Mouse (Mus musculus) midbrain, embryonic 11.5 days (tissue): Measurements from ENCODE around the gene Klhl3. TPM values are rescaled to one million over a fixed set of nuclear protein-coding genes. Genes with fewer than 3 reads are reported as not detected.

Source experiments
- ATAC-seq: fragments of 200-750 bp; cut with Nextera tagmentation; 2 replicates; pipeline ENCODE4 v1.8.0; 2017; ENCODE audit warnings: moderate TSS enrichment, moderate library complexity; ENCODE audit not compliant: low FRiP score
- DNase-seq: peaks from one replicate; pipeline ENCODE4 v3.0.0; 2015; ENCODE audit warnings: low spot score; ENCODE audit errors: missing footprints
- H3K27ac ChIP-seq: fragments of 300-500 bp; sonication (generic); 2 replicates; pipeline ENCODE4 v1.5.1; 2014; ENCODE audit warnings: low read depth, low read length
- H3K27me3 ChIP-seq: fragments of 300-500 bp; sonication (generic); 2 replicates; pipeline ENCODE4 v1.6.1; 2014; ENCODE audit warnings: mild to moderate bottlenecking, low read length, moderate library complexity, mixed read lengths; ENCODE audit not compliant: control insufficient read depth, insufficient read depth
- H3K36me3 ChIP-seq: fragments of 300-500 bp; sonication (generic); 2 replicates; pipeline ENCODE4 v1.6.1; 2014; ENCODE audit warnings: mild to moderate bottlenecking, low read length, moderate library complexity, mixed read lengths; ENCODE audit not compliant: control insufficient read depth, insufficient read depth
- H3K4me1 ChIP-seq: fragments of 300-500 bp; sonication (generic); 2 replicates; pipeline ENCODE4 v1.6.1; 2014; ENCODE audit warnings: low read length; ENCODE audit not compliant: control insufficient read depth, insufficient read depth
- H3K4me2 ChIP-seq: fragments of 300-500 bp; sonication (generic); 2 replicates; pipeline ENCODE4 v1.6.1; 2014; ENCODE audit warnings: mild to moderate bottlenecking, moderate library complexity
- H3K4me3 ChIP-seq: fragments of 300-500 bp; sonication (generic); 2 replicates; pipeline ENCODE4 v1.5.1; 2014; ENCODE audit warnings: low read depth, low read length
- H3K9ac ChIP-seq: fragments of 300-500 bp; sonication (generic); 2 replicates; pipeline ENCODE4 v1.6.1; 2014; ENCODE audit warnings: low read length
- H3K9me3 ChIP-seq: fragments of 300-500 bp; sonication (generic); 2 replicates; pipeline ENCODE4 v1.6.1; 2016; ENCODE audit warnings: low read length; ENCODE audit not compliant: control insufficient read depth
- WGBS: fragments of 180-500 bp; shearing (Covaris S2); extraction: QIAGEN DNeasy Blood & Tissue Kit; methylation state at CpG from one replicate; pipeline ENCODE4 v1.1.7; 2014; 5-methylcytosine and 5-hydroxymethylcytosine counted together
- polyA plus RNA-seq: library from polyadenylated mRNA; unstranded; fragments of >200 nt; fragmentation: Nextera tagmentation; extraction: Ambion mirVana; gene quantifications from 2 replicates; pipeline ENCODE4 v1.2.1, GENCODE M21; 2014

Gene Klhl3
- polyA plus RNA-seq, 1 experiment from 2014 or later, result 2.6 TPM

DNA sequence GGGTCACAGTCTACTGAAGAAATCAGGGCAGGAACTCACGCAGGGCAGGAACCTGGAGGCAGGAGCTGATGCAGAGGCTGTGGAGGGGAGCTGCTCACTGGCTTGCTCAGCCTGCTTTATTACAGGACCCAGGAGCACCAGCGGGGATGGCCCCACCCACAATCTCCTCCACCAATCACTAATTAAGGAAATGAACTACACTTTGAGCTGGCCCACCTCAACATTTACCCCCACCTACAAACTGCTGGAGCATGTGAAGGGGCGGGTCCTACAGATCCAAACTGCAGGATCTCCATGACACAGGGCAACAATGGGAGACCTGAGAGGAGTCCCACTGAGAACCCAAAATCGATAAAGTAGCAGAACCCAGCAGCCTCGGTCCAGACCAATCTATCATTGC, 64.3 kb downstream of the Klhl3 start:
- ATAC-seq, result no peak
- Histone ChIP-seq H3K4me2 (no peak overlapping the region), H3K4me1 (no peaks in the 10 kb centered on the region), H3K9ac (no peak overlapping the region), H3K9me3 (no peaks in the 10 kb centered on the region; the same call in 1 of the 2 replicates), H3K27me3 (no peaks in the 10 kb centered on the region), H3K27ac (no peak overlapping the region), H3K4me3 (no peak overlapping the region), H3K36me3 (no peaks in the 10 kb centered on the region)
- DNase-seq, result no peak
- WGBS, result 78% methylated on average over 5 of the region's 5 CpGs

DNA sequence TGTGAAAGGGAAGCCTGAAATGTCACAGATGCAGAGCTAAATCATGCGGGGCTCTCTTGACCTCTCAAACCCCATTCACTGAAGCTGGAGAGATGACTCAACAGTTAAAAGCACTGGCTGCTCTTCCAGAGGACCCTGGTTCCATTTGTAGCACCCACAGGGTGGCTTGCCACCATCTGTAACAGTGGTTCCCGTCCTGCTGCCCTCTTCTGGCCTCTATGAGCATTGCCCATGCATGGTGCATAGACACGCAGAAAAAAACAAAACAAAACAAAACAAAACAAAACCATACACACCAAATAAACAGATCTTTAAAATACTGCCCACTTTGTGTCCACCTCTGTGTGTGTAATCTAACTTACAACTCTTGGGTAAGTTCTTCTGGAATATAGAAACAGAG, 65.3 kb downstream of the Klhl3 start:
- H3K36me3 ChIP-seq, result no peaks in the 10 kb centered on the region
- H3K4me2 ChIP-seq, result no peak overlapping the region
- H3K27ac ChIP-seq, result no peak overlapping the region
- H3K4me1 ChIP-seq, result no peaks in the 10 kb centered on the region
- H3K9ac ChIP-seq, result no peak overlapping the region
- no peak for ATAC-seq
- H3K27me3 ChIP-seq, result no peaks in the 10 kb centered on the region
- 84% methylated on average over 3 of the region's 3 CpGs for WGBS
- DNase-seq, result no peak
- H3K9me3 ChIP-seq, result no peaks in the 10 kb centered on the region; the same call in 1 of the 2 replicates
- no peak overlapping the region for H3K4me3 ChIP-seq

GRCm38 (mm10) chr13:58046178-58046577, 67.2 kb downstream of the Klhl3 start:
- no peak for DNase-seq
- no peak for ATAC-seq
- Histone ChIP-seq H3K27ac (no peak overlapping the region), H3K4me1 (no peaks in the 10 kb centered on the region), H3K27me3 (no peaks in the 10 kb centered on the region), H3K9ac (no peak overlapping the region), H3K4me2 (no peak overlapping the region), H3K9me3 (no peaks in the 10 kb centered on the region; the same call in 1 of the 2 replicates), H3K36me3 (no peaks in the 10 kb centered on the region), H3K4me3 (no peak overlapping the region)
- WGBS, result 90% methylated on average over 7 of the region's 7 CpGs

- H3K9ac ChIP-seq, result no peak overlapping the region
- no peaks in the 10 kb centered on the region for H3K36me3 ChIP-seq
- no peaks in the 10 kb centered on the region; the same call in 1 of the 2 replicates for H3K9me3 ChIP-seq
- DNase-seq, result no peak
- H3K27me3 ChIP-seq, result no peaks in the 10 kb centered on the region
- H3K4me1 ChIP-seq, result no peaks in the 10 kb centered on the region
- WGBS, result 53% methylated on average over 4 of the region's 4 CpGs
- no peak overlapping the region for H3K4me3 ChIP-seq
- H3K4me2 ChIP-seq, result no peak overlapping the region
- no peak overlapping the region for H3K27ac ChIP-seq
- no peak for ATAC-seq
Measured at GRCm38 (mm10) chr13:58045278-58045677, 68.1 kb downstream of the Klhl3 start.

DNA sequence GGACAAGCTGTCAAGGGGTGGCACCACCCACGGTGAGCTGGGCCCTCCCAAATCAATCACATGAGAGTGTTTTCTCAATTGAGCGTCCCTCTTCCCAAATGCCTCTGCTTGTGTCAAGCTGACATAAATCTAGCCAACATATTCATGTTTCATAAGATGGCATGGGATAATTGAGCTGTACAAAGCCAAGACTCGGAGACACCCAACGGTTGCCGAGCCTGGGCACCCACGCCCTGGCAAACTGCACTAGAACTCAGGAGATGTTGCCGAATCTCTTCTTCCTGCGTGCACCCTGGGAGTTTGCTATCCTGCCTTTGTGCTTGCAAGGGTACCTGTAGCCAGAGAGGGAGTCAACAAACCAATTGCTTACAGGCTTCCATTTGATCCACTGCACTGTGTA, 70.1 kb downstream of the Klhl3 start:
- Histone ChIP-seq H3K27ac (no peak overlapping the region), H3K4me3 (no peak overlapping the region), H3K9ac (no peak overlapping the region), H3K4me1 (no peaks in the 10 kb centered on the region), H3K4me2 (no peak overlapping the region), H3K9me3 (no peaks in the 10 kb centered on the region; the same call in 1 of the 2 replicates), H3K36me3 (no peaks in the 10 kb centered on the region), H3K27me3 (no peaks in the 10 kb centered on the region)
- ATAC-seq (no peak), DNase-seq (no peak)
- WGBS, result 93% methylated on average over 8 of the region's 8 CpGs

GRCm38 (mm10) chr13:58040112-58040511, 73.3 kb downstream of the Klhl3 start:
- DNase-seq (no peak), ATAC-seq (no peak)
- Histone ChIP-seq H3K4me1 (no peaks in the 10 kb centered on the region), H3K27ac (no peak overlapping the region), H3K36me3 (no peaks in the 10 kb centered on the region), H3K4me3 (no peak overlapping the region), H3K27me3 (no peaks in the 10 kb centered on the region), H3K9ac (no peak overlapping the region), H3K9me3 (no peaks in the 10 kb centered on the region), H3K4me2 (no peak overlapping the region)
- 82% methylated on average over 10 of the region's 10 CpGs for WGBS

- DNase-seq (no peak), ATAC-seq (no peak)
- Histone ChIP-seq H3K36me3 (no peaks in the 10 kb centered on the region), H3K4me3 (no peak overlapping the region), H3K27ac (no peak overlapping the region), H3K9me3 (no peaks in the 10 kb centered on the region), H3K4me2 (no peak overlapping the region), H3K27me3 (no peaks in the 10 kb centered on the region), H3K4me1 (no peaks in the 10 kb centered on the region), H3K9ac (no peak overlapping the region)
- 81% methylated on average over 8 of the region's 8 CpGs for WGBS
Measured at GRCm38 (mm10) chr13:58037506-58037905, 75.9 kb downstream of the Klhl3 start.

GRCm38 (mm10) chr13:58035470-58036156, 77.8 kb downstream of the Klhl3 start:
- WGBS, result 78% methylated on average over 10 of the region's 10 CpGs
- no peak for DNase-seq
- H3K9ac ChIP-seq, result no peak overlapping the region
- H3K4me3 ChIP-seq, result no peak overlapping the region
- H3K4me1 ChIP-seq, result no peaks in the 10 kb centered on the region
- H3K4me2 ChIP-seq, result no peak overlapping the region
- ATAC-seq, result no peak
- no peaks in the 10 kb centered on the region for H3K9me3 ChIP-seq
- H3K27ac ChIP-seq, result no peak overlapping the region
- H3K36me3 ChIP-seq, result no peaks in the 10 kb centered on the region
- no peaks in the 10 kb centered on the region for H3K27me3 ChIP-seq

DNA sequence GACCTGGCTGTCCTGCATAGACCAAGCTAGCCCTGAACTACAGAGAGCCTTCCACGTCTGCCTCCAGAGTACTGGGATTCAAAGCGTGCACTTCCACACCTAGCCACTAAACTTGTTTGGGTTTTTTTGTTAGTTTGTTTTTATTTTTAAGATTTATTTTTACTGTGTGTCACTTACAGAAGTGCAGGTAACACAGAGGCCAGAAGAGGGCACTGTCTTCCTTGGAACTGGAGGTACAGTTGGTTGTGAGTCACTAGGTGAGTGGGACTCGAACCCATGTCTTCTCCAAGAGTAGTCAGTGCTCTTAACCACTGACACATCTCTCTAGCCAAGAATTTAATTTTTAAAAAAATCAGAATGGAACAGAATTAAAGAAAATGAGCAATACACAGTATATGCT, 78.4 kb downstream of the Klhl3 start:
- Histone ChIP-seq H3K4me3 (no peak overlapping the region), H3K9ac (no peak overlapping the region), H3K4me2 (no peak overlapping the region), H3K4me1 (no peaks in the 10 kb centered on the region), H3K27ac (no peak overlapping the region), H3K27me3 (no peaks in the 10 kb centered on the region), H3K36me3 (no peaks in the 10 kb centered on the region), H3K9me3 (no peaks in the 10 kb centered on the region)
- 93% methylated on average over 3 of the region's 3 CpGs for WGBS
- no peak for ATAC-seq
- DNase-seq, result no peak
